Mouse (Mus musculus) layer of hippocampus, adult 11-12 months (tissue): ENCODE data around the gene Tubd1.
"Not testable (repeated sequence)": the region's sequence is repeated elsewhere in the genome, so short reads cannot be mapped to it uniquely, and the experiment has no call there.

Experiments used
- DNase-seq: peaks from one replicate; pipeline ENCODE4 v3.0.0; 2022; ENCODE audit warnings: low spot score

The Tubd1 gene

GRCm38 (mm10) chr11:86544639-86545299 lies at the start of gene Tubd1, which contains the start of gene Rps6kb1:
TSS of gene Tubd1 (plus strand) at chr11:86544991.
TSS of gene Rps6kb1 (minus strand) at chr11:86544805.
- DNase-seq: peak; percentile 99

DNA sequence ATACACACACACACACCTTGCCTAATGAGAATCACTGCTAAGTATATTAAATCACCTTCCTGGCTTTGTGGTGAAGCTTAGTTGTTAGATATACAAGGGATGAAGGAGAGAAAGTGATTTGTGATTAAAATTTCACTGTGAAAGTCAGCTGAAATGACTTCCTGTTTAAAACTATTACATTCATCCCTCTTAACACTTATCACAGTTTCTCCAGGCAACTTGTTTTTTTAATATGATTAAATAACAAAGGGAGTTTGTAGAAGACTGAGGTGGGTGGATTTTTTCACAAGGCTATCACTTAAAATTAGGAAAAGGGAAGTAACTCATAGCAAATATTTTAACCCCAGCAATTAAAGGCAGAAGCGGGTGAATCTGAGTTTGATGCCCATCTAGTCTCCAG lies 47.4 kb upstream of the Tubd1 start:
- no peak for DNase-seq

DNA sequence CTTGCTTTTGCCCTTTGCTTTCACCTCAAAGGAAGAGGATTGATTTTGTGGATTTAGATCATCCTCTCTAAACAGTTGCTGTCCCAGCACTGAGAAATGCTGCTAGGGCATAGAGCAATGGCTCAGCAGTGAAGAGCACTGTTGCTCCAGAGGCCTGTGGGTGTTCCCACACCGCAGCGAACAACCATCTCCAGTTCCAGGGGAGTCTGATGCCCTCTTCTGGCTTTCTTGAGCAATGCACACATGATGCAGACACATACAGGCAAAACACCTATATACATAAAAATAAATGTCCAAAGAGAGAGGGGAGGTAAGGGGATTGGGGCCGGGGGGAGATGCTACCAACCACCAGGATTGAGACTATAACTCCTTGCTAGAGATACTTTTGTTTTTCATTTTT lies 46.9 kb upstream of the Tubd1 start:
- no peak for DNase-seq

DNA sequence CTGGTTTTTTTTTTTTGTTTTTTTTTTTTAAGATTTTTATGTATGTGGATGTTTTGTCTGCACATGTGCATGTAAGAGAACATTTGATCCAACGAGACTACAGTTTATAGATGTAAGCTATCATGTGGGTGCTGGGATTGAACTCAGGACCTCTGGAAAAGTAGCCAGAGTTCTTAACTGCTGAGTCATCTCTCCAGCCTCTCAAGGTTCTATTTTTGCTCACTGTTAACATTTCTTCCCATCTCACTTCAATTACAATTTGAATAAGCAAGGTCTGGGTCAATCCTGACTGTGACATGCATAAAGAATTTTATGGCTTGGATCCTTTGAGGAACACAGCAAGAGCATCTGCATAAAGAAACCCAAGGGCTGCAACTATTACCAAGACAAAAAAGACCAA lies 44.0 kb upstream of the Tubd1 start:
- DNase-seq: no peak

DNA sequence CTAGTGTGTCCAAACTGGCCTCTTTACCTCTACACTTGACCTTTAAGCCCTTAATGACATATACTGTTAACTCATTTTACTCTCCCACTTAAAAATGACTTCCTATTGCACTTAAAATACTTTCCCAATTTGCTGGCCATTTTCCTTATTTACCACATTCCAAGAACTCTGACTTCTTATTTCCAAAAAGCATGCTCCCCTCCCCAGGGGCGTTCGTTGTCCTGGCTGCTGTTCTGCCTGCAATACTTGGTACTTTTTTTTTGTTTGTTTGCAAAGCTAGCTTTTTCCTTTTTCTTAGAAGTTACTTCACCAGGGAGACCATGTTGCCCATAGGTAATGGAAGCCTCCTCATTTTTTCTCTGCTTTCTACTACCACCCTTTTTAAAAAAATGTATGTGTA lies 41.7 kb upstream of the Tubd1 start:
- no peak for DNase-seq

GRCm38 (mm10) chr11:86507334-86507733 lies 37.5 kb upstream of the Tubd1 start:
- no peak for DNase-seq

GRCm38 (mm10) chr11:86507991-86508390 lies 36.8 kb upstream of the Tubd1 start:
- no peak for DNase-seq

GRCm38 (mm10) chr11:86516620-86517019 lies 28.2 kb upstream of the Tubd1 start:
- no peak for DNase-seq

DNA sequence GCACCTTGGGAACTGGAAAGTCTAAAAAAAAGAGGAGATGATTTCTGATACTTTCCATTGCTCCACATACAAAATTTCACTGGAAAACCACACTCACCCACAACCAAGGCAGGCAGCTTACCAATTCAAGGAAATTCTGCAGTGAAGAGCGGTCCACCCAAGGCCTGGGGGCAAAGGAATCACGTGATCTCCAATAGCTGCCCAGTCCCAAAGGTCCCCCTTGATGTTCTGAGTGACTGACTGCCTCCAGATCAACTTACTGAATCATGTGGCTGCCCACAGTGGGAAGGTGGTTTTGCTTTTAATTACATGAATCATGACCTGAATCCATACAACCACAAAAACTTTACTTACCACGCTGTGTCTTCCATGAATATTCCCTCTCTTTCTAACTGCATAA lies 27.6 kb upstream of the Tubd1 start:
- no peak for DNase-seq

DNA sequence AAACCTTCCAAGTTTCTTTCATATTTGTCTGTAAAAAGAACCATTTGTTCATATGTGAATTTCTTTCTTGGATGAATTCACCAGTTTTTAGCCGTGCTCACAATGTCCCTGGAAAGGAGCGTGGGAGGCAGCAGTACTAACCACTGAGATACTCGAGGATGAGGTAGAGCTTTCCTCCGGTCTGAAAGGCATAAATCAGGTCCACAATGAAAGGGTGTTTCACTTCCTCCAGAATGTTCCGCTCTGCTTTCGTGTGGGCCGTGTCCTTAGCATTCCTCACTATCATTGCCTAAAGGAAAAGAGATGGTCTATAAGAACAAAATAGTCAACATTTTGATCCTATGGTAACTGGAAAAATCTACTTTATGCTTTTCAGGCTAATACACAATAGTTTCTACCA lies 25.0 kb upstream of the Tubd1 start:
- DNase-seq: no peak

- no peak for DNase-seq
These were observed 17.3 kb upstream of the Tubd1 start for GRCm38 (mm10) chr11:86527528-86527927.

GRCm38 (mm10) chr11:86532834-86533233 lies 12.0 kb upstream of the Tubd1 start:
- no peak for DNase-seq

- DNase-seq: not testable (repeated sequence)
These were observed 11.5 kb upstream of the Tubd1 start for GRCm38 (mm10) chr11:86533302-86533701.

DNA sequence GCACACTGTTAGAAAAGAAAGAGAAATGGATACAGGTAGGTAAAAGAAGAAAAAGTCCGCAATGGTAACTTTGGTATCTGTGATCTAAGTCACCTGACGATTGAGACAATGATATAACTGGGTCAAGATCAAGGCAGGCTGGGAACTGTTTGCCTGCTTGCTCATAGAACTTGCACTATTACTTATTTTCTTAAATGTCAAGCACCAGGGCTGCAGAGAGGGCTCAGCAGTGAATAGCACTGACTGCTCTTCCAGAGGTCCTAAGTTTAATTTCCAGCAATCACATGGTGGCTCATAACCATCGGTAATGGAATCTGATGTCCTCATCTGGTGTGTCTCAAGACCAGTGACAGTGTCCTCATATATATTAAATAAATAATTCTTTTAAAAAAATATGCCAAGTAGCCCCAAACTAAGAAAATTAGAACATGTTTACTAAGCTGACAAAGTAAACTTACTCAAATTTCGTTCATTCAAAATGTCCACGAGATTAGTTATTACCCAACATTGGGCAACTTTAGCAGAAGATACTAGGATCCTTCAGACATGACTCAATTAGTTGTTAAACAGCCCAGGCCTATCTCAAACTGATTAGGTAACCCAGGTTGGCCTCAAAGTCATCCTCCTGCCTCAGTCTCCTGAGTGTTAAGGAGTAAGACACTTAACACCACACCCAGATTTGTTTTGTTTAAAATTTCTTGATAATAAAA lies 10.4 kb upstream of the Tubd1 start:
- DNase-seq: no peak

DNA sequence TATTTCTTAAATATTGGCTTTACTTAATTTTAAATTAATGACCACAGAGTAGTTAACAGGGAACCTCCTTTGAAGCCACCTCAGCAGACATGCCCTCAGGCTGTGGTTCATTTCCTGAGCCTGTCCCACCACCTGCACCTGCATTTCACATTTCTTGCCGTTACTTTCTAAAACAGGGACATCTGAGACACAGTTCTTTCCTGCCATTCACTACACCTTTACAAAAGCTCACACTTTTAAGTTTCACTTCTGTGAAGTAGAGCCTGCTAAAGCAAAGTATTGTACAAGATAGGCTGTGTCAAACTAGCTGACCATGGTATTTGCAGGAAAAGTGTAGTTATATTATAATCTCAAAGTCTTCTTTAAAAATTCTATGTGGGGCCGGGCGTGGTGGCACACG lies 6.0 kb upstream of the Tubd1 start:
- no peak for DNase-seq

DNA sequence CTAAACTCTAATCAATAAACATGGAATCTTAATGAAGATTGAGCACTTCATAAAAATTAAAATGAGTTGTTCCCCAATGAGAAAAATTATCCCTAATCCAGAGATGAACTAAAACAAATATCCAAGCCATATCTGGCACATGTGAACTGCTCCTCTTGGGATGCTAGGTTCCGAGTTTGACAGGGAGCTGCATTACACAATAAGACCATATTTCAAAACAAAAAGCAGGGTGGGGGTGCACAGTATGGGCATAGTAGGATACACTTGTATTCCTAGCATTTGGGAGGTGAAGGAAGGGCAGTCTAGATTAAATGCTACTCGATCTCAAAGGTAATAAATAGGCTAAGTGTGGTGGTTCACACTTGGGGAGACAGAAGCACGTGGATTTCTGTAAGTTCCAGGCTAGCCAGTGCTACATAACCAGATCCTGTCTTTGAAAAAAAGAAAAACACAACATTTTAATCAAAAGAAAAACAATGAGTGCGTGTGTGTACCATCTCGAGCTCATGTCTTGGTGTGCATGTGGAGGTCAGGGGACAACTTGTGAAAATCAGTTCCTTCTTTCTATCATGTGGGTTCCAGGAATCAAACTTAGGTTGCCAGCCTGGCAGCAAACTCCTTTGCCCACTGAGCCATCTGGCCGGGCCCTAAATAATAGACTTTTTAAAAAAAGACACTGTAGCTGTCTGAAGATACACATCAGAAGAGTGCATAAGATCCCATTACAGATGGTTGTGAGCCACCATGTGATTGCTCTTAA lies 4.9 kb upstream of the Tubd1 start:
- no peak for DNase-seq

- no peak for DNase-seq
These were observed 4.3 kb upstream of the Tubd1 start for GRCm38 (mm10) chr11:86540476-86540845.

- no peak for DNase-seq
These were observed 1.9 kb upstream of the Tubd1 start for GRCm38 (mm10) chr11:86542851-86543250.

DNA sequence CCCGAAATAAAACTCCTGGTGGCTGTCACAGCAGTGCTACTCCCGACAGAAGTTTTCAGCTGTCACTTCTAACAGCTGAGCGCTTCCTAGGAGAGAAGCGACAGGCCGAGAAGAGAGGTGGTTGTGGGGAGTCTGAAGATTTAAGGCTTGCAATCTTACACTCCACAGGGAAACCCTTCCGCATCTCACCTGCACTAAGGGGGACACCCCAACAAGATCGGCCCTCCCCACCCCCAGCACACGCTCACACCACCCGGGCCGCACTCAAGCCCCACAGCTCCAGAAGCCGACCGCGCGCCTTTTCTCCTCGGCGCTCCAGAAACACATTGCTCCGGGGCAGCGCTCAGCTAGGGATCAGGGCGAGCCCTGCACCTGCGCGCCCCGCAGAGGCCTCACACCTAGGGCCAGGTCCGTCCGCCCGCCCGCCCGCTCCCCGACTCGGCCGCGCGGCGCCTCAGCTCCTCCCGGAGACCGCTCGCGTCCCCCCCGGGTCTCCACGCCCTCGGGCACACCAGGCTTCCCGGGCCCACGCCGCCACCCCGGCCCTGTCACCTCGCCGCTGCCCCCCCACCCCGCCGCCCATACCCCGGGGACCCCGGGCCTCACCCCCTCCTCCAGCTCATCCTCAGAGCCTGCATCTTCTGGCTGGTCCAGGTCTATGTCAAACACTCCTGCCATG lies 692 bp upstream of the Tubd1 start:
- DNase-seq: peak; percentile 31

GRCm38 (mm10) chr11:86545556-86545955 lies 765 bp downstream of the Tubd1 start:
- no peak for DNase-seq

DNA sequence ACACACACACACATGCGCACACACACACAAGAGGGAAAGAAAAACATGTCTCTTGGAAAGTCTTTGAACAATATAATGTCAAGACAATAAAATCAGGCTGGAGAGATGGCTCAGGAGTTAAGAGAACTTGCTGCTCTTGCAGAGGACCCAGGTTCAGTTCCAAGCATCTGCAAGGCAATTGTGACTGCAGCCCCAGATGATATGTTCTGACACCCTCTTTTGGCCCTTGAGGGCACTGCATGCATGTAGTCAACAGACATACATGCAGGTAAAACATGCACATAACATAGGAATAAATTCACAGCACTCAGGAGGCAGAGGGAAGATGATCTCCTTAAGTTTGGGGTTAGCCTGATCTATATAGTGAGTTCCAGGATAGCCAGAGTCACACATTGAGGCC lies 2.6 kb downstream of the Tubd1 start:
- DNase-seq: no peak

- no peak for DNase-seq
These were observed 8.7 kb downstream of the Tubd1 start for GRCm38 (mm10) chr11:86553525-86553924.

- DNase-seq: no peak
These were observed 13.5 kb downstream of the Tubd1 start for GRCm38 (mm10) chr11:86558258-86558657.
